Mouse (Mus musculus) midbrain, embryonic 10.5 days (tissue): ENCODE data around the gene Lmcd1. TPM values are rescaled to one million over a fixed set of nuclear protein-coding genes. Genes with fewer than 3 reads are reported as not detected.

Experiments
- DNase-seq: peaks from one replicate; pipeline ENCODE4 v3.0.0-alpha.2; 2017; ENCODE audit warnings: low spot score
- H3K27ac ChIP-seq: fragments of 300-500 bp; sonication (generic); replicated peaks from 2 replicates; pipeline ENCODE4 v1.5.1; 2016; ENCODE audit warnings: mild to moderate bottlenecking
- H3K27me3 ChIP-seq: fragments of 300-500 bp; sonication (generic); 2 replicates; pipeline ENCODE4 v1.6.1; 2016; ENCODE audit warnings: low read depth, mild to moderate bottlenecking; ENCODE audit not compliant: poor library complexity, severe bottlenecking
- H3K36me3 ChIP-seq: fragments of 300-500 bp; sonication (generic); 2 replicates; pipeline ENCODE4 v1.6.1; 2016; ENCODE audit warnings: mild to moderate bottlenecking, moderate library complexity
- H3K4me1 ChIP-seq: fragments of 300-500 bp; sonication (generic); 2 replicates; pipeline ENCODE4 v1.6.1; 2016
- H3K4me3 ChIP-seq: fragments of 300-500 bp; sonication (generic); 2 replicates; pipeline ENCODE4 v1.5.1; 2016; ENCODE audit warnings: mild to moderate bottlenecking, moderate library complexity
- H3K9me3 ChIP-seq: fragments of 300-500 bp; sonication (generic); replicated peaks from 2 replicates; pipeline ENCODE4 v1.6.1; 2016; ENCODE audit warnings: mild to moderate bottlenecking
- WGBS: fragments of 180-500 bp; shearing (Covaris S2); methylation state at CpG from one replicate; pipeline ENCODE4 v1.1.7; 2016; 5-methylcytosine and 5-hydroxymethylcytosine counted together
- polyA plus RNA-seq: library from polyadenylated mRNA; unstranded; fragments of >200 nt; fragmentation: Nextera tagmentation; extraction: Ambion mirVana; gene quantifications from 2 replicates; pipeline ENCODE4 v1.2.1, GENCODE M21; 2016

Gene Lmcd1
- polyA plus RNA-seq, 1 experiment from 2014 or later = 0.95 TPM

GRCm38 (mm10) chr6:112295269-112295668, 21.7 kb downstream of the Lmcd1 start:
- H3K27me3 ChIP-seq = no peaks in the 10 kb centered on the region
- WGBS = 85% methylated on average over 3 of the region's 3 CpGs
- no peak for DNase-seq
- H3K4me1 ChIP-seq = no peaks in the 10 kb centered on the region
- H3K36me3 ChIP-seq = no peaks in the 10 kb centered on the region
- H3K4me3 ChIP-seq = no peak overlapping the region
- H3K9me3 ChIP-seq = no peaks in the 10 kb centered on the region
- H3K27ac ChIP-seq = no peak overlapping the region

- Histone ChIP-seq H3K4me1 (no peaks in the 10 kb centered on the region), H3K4me3 (no peak overlapping the region), H3K36me3 (no peaks in the 10 kb centered on the region), H3K9me3 (no peaks in the 10 kb centered on the region), H3K27me3 (no peaks in the 10 kb centered on the region), H3K27ac (no peak overlapping the region)
- DNase-seq = no peak
- WGBS = 81% methylated on average over 7 of the region's 7 CpGs
Observed at GRCm38 (mm10) chr6:112300146-112300545, 26.6 kb downstream of the Lmcd1 start.

GRCm38 (mm10) chr6:112300633-112301032, 27.1 kb downstream of the Lmcd1 start:
- Histone ChIP-seq H3K4me1 (no peaks in the 10 kb centered on the region), H3K4me3 (no peak overlapping the region), H3K27me3 (no peaks in the 10 kb centered on the region), H3K9me3 (no peaks in the 10 kb centered on the region), H3K36me3 (no peaks in the 10 kb centered on the region), H3K27ac (no peak overlapping the region)
- DNase-seq = no peak
- WGBS = 88% methylated on average over 1 of the region's 1 CpGs

GRCm38 (mm10) chr6:112302248-112302647, 28.7 kb downstream of the Lmcd1 start:
- Histone ChIP-seq H3K27ac (no peak overlapping the region), H3K4me1 (no peaks in the 10 kb centered on the region), H3K9me3 (no peaks in the 10 kb centered on the region), H3K27me3 (no peaks in the 10 kb centered on the region), H3K4me3 (no peak overlapping the region), H3K36me3 (no peaks in the 10 kb centered on the region)
- DNase-seq = no peak
- whole genome bisulfite sequencing = 85% methylated on average over 7 of the region's 7 CpGs

- H3K4me1 ChIP-seq = no peaks in the 10 kb centered on the region
- no peak overlapping the region for H3K4me3 ChIP-seq
- 81% methylated on average over 9 of the region's 9 CpGs for whole genome bisulfite sequencing
Observed at GRCm38 (mm10) chr6:112302814-112303383, 29.3 kb downstream of the Lmcd1 start.

DNA sequence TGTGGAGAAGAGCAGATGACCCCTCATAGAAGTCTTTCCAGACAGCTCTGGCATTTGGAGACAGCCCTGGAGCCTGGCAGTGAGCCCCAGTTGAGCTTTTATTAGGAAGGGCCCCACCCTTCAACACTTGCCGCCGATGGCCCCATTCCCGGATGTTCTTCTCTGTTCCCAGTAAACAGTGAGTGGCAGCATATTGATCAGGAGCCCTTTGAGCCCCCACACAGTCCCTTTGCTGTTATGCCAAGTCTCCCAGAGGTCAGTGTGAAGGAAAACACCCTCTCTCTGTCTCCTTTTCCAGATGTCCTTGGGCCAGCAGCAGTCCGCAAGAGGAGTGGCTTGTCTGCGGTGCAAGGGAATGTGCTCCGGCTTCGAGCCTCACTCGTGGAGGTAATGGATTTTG, 31.2 kb downstream of the Lmcd1 start:
- no peaks in the 10 kb centered on the region for H3K27me3 ChIP-seq
- 81% methylated on average over 8 of the region's 8 CpGs for WGBS

More at GRCm38 (mm10) chr6:112302814-112303383, 29.3 kb downstream of the Lmcd1 start:
- Histone ChIP-seq H3K36me3 (no peaks in the 10 kb centered on the region), H3K27me3 (no peaks in the 10 kb centered on the region), H3K9me3 (no peaks in the 10 kb centered on the region), H3K27ac (no peak overlapping the region)
- no peak for DNase-seq

DNA sequence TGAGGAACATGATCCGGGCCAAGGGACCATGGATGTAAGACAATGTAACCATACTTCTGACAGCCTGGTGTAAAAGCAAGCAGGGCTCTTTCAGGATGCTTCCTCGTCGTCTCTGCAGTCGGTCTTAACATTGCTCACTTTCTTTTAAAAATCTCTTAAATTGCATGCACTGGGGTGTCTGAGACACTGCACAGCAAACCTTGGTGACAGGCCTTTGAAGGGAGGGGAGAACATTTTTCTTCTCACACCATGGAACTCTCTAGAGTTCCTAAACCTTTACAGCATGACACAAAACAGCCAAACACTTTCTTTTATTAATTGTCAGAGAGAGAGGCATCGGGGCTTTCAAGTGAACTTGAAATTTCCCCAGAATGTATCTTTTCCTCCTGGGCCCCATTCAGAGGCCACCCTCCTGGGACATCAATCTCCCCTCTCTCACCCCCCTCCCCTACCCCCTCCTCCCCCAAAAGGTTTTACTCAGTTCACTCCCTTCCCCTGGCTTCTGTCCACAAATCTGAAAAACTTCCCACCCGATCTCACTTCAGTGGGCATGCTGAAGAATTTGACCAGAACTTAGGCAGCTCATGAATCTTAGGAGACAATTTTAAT, 35.9 kb downstream of the Lmcd1 start:
- DNase-seq = no peak
- no peaks in the 10 kb centered on the region for H3K36me3 ChIP-seq
- 88% methylated on average over 6 of the region's 6 CpGs for WGBS
- H3K4me1 ChIP-seq = peaks cover 7% of the 10 kb centered on the region
- H3K27me3 ChIP-seq = no peaks in the 10 kb centered on the region
- H3K4me3 ChIP-seq = no peak overlapping the region
- H3K9me3 ChIP-seq = no peaks in the 10 kb centered on the region
- H3K27ac ChIP-seq = no peak overlapping the region

More for the DNA sequence above, 31.2 kb downstream of the Lmcd1 start:
- no peak overlapping the region for H3K4me3 ChIP-seq
- no peak overlapping the region for H3K27ac ChIP-seq
- no peak for DNase-seq
- no peaks in the 10 kb centered on the region for H3K9me3 ChIP-seq
- H3K36me3 ChIP-seq = no peaks in the 10 kb centered on the region
- H3K4me1 ChIP-seq = no peaks in the 10 kb centered on the region

DNA sequence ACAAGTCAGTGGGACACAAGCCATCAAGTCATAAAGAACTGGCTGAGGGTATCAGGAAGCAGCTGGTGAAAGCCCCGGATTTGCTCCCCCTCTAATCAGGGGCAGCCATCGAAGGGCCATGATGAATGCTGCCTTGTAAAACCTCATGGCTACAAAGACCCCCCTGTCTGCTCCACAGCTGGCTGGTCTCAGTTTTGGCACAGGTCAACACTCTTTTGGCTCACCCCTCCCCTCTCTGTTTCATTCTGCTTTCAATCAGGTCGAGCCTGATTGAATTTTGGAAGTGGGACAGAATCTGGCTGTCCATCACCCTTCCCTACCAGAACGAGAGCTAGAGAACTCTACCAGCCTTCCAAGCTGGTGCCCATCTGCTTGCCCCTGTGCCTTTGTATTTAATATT, 37.8 kb downstream of the Lmcd1 start:
- no peak overlapping the region for H3K4me3 ChIP-seq
- H3K36me3 ChIP-seq = no peaks in the 10 kb centered on the region
- DNase-seq = no peak
- 64% methylated on average over 4 of the region's 4 CpGs for WGBS
- H3K9me3 ChIP-seq = no peaks in the 10 kb centered on the region
- H3K27me3 ChIP-seq = no peaks in the 10 kb centered on the region
- H3K27ac ChIP-seq = no peak overlapping the region
- H3K4me1 ChIP-seq = peaks cover 7% of the 10 kb centered on the region

DNA sequence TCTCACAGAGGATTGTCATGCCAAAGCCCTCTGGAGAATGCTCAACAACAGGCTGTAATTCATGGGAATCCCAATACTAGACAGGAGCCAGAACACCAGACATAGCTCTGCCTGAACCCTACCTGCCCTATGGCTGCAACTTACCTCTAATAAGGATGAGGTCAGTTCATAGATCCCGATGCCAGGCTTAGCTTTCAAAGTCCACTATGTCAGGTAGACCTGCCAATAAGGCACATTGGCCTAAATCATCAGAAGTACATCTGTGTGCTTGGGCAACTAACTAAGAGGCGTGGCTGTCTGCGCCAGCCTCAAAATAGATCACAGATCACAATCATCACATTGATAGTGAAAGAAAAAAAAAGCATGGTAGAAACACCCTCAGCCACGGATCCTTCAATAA, 45.9 kb downstream of the Lmcd1 start:
- H3K9me3 ChIP-seq = no peaks in the 10 kb centered on the region
- no peak overlapping the region for H3K27ac ChIP-seq
- no peak for DNase-seq
- no peaks in the 10 kb centered on the region for H3K36me3 ChIP-seq
- 89% methylated on average over 4 of the region's 4 CpGs for WGBS
- no peaks in the 10 kb centered on the region for H3K27me3 ChIP-seq
- H3K4me1 ChIP-seq = no peaks in the 10 kb centered on the region
- H3K4me3 ChIP-seq = no peak overlapping the region

DNA sequence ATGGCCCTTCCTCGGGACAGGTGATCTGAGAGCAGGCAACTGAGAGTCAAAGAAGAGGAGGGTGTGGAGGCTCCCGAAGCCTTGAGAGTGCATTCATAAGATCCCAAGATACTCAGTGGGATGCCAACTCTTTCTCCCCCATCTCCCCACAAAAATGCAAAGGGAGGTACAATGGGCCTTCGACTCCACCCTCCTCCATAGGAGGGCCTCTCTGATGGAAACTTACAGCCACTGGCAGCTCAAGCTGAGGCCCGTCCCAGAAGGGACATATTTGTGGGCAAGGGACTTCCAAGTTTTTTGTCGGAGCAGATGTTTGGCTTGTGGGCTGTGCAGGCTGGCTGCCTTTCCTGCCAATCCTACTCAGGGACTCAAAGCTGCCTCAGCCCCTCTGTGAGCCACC, 47.1 kb downstream of the Lmcd1 start:
- WGBS = 49% methylated on average over 5 of the region's 5 CpGs
- no peak for DNase-seq
- H3K27me3 ChIP-seq = no peaks in the 10 kb centered on the region
- H3K27ac ChIP-seq = no peak overlapping the region
- no peaks in the 10 kb centered on the region for H3K4me1 ChIP-seq
- H3K9me3 ChIP-seq = no peaks in the 10 kb centered on the region
- no peak overlapping the region for H3K4me3 ChIP-seq
- no peaks in the 10 kb centered on the region for H3K36me3 ChIP-seq

DNA sequence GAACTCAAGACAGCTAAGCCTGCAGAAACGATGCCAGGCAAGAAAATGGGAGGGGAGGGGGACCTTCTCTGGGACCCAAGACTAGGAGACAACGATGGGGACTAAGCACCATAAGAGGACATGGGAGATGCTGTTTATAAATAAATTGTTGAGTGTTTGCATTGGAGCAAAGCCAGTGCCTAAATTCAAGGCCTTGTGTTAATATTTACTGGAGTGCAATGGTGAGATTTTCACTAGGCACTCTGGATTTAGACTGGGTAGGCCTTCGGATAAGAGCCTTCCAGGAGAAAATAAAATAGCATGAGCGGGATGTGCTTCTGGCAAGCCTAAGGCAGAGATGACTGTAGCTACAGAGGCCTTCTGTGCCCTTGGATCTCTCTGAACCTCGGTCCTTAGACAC, 49.4 kb downstream of the Lmcd1 start:
- Histone ChIP-seq H3K36me3 (no peaks in the 10 kb centered on the region), H3K27ac (no peak overlapping the region), H3K4me3 (no peak overlapping the region), H3K4me1 (no peaks in the 10 kb centered on the region), H3K27me3 (no peaks in the 10 kb centered on the region), H3K9me3 (no peaks in the 10 kb centered on the region)
- DNase-seq = no peak
- 88% methylated on average over 5 of the region's 5 CpGs for WGBS

DNA sequence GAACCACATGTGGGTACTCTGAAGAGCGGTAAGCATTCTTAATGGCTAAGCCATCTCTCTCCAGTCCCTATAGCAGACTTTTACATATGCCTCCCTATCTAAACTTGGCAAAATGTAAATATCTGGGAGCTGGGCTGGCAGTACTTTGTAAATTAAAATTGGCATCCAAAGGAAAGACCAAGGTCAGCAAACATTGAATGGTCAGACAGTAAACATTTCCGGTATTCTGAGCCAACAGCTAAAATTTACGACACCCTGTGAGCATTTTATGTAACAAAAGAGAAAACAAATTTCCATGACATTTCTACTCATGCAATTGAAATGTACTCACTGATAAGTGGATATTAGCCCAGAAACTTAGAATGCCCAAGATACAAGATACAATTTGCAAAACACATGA, 51.7 kb downstream of the Lmcd1 start:
- no peak overlapping the region for H3K4me3 ChIP-seq
- H3K27me3 ChIP-seq = no peaks in the 10 kb centered on the region
- no peak overlapping the region for H3K27ac ChIP-seq
- H3K9me3 ChIP-seq = no peaks in the 10 kb centered on the region
- no peak for DNase-seq
- whole genome bisulfite sequencing = 93% methylated on average over 3 of the region's 3 CpGs
- H3K4me1 ChIP-seq = 0 out of 2 replicates have a peak, but pooled peaks cover 3% of the 10 kb centered on the region
- H3K36me3 ChIP-seq = no peaks in the 10 kb centered on the region

- Histone ChIP-seq H3K27me3 (no peaks in the 10 kb centered on the region), H3K36me3 (no peaks in the 10 kb centered on the region), H3K4me1 (0 out of 2 replicates have a peak, but pooled peaks cover 3% of the 10 kb centered on the region), H3K27ac (no peak overlapping the region), H3K4me3 (no peak overlapping the region), H3K9me3 (no peaks in the 10 kb centered on the region)
- DNase-seq = no peak
- WGBS = 94% methylated on average over 5 of the region's 5 CpGs
Observed at GRCm38 (mm10) chr6:112327793-112328192, 54.2 kb downstream of the Lmcd1 start.
